Mouse (Mus musculus) ES-Bruce4 (cell line): Measurements from ENCODE around the gene Kcnk12.

ENCODE experiments used
- CTCF ChIP-seq: IDR thresholded peaks from one replicate; pipeline ENCODE4 v1.8.1; 2011; ENCODE audit warnings: low read depth, low read length
- POLR2A ChIP-seq: IDR thresholded peaks from one replicate; pipeline ENCODE4 v1.8.1; 2011; ENCODE audit warnings: low read length; ENCODE audit not compliant: insufficient read depth

- TF ChIP-seq CTCF (no peak), POLR2A (no peak)
Measured at GRCm38 (mm10) chr17:87734471-87734870, 63.3 kb downstream of the Kcnk12 start.
